Mouse (Mus musculus) limb, embryonic 14.5 days (tissue): Measurements from ENCODE around the gene Aldh1a3. TPM values are rescaled to one million over a fixed set of nuclear protein-coding genes. Genes with fewer than 3 reads are reported as not detected.

Experiments used
- ATAC-seq: fragments of 200-750 bp; cut with Nextera tagmentation; 2 replicates; pipeline ENCODE4 v1.8.0; 2017; ENCODE audit warnings: low read depth, moderate number of reproducible peaks, moderate TSS enrichment; ENCODE audit not compliant: low FRiP score
- DNase-seq: peaks from one replicate; pipeline ENCODE4 v3.0.0-alpha.2; 2015; ENCODE audit warnings: low spot score
- H3K27ac ChIP-seq: fragments of 300-500 bp; sonication (generic); replicated peaks from 2 replicates; pipeline ENCODE4 v1.5.1; 2014; ENCODE audit warnings: low read depth, mild to moderate bottlenecking, low read length, moderate library complexity, mixed read lengths
- H3K27me3 ChIP-seq: fragments of 300-500 bp; sonication (generic); 2 replicates; pipeline ENCODE4 v1.6.1; 2014; ENCODE audit warnings: low read length, mixed read lengths; ENCODE audit not compliant: control insufficient read depth, insufficient read depth
- H3K36me3 ChIP-seq: fragments of 300-500 bp; sonication (generic); 2 replicates; pipeline ENCODE4 v1.6.1; 2014; ENCODE audit warnings: mild to moderate bottlenecking, low read length, moderate library complexity, mixed read lengths; ENCODE audit not compliant: control insufficient read depth, insufficient read depth
- H3K4me1 ChIP-seq: fragments of 300-500 bp; sonication (generic); 2 replicates; pipeline ENCODE4 v1.6.1; 2014; ENCODE audit warnings: antibody characterized with exemption, low read length, mixed read lengths; ENCODE audit not compliant: control insufficient read depth, insufficient read depth
- H3K4me2 ChIP-seq: fragments of 300-500 bp; sonication (generic); replicated peaks from 2 replicates; pipeline ENCODE4 v1.6.1; 2014; ENCODE audit warnings: low read depth, mild to moderate bottlenecking, low read length, moderate library complexity; ENCODE audit not compliant: severe bottlenecking
- H3K4me3 ChIP-seq: fragments of 300-500 bp; sonication (generic); replicated peaks from 2 replicates; pipeline ENCODE4 v1.5.1; 2014; ENCODE audit warnings: low read length
- H3K9ac ChIP-seq: fragments of 300-500 bp; sonication (generic); 2 replicates; pipeline ENCODE4 v1.6.1; 2014; ENCODE audit warnings: mild to moderate bottlenecking, low read depth, low read length, moderate library complexity; ENCODE audit not compliant: severe bottlenecking
- H3K9me3 ChIP-seq: fragments of 300-500 bp; sonication (generic); 2 replicates; pipeline ENCODE4 v1.6.1; 2016; ENCODE audit warnings: low read length; ENCODE audit not compliant: control insufficient read depth
- POLR2A ChIP-seq: fragments of 200-500 bp; IDR thresholded peaks from 2 replicates; pipeline ENCODE4 v1.8.0; 2012; ENCODE audit warnings: inconsistent platforms, mild to moderate bottlenecking, moderate library complexity, borderline replicate concordance; ENCODE audit not compliant: insufficient read depth, insufficient read length; ENCODE audit errors: extremely low read depth
- WGBS: fragments of 180-500 bp; shearing (Covaris S2); extraction: QIAGEN DNeasy Blood & Tissue Kit; methylation state at CpG from one replicate; pipeline ENCODE4 v1.1.7; 2014; 5-methylcytosine and 5-hydroxymethylcytosine counted together
- polyA plus RNA-seq, 2 experiments: library from polyadenylated mRNA; depleted of rRNA in 1 of 2; stranded (reverse) in 1 of 2; unstranded in 1 of 2; fragments of >200 nt; fragmentation: Nextera tagmentation in 1 of 2; extraction: Ambion mirVana in 1 of 2; gene quantifications; 2 replicates each; pipeline versions ENCODE4 v1.2.1 to v1.2.3; 2012 to 2014

The Aldh1a3 gene
- polyA plus RNA-seq, 2 experiments = 8.1 to 10.2 TPM

DNA sequence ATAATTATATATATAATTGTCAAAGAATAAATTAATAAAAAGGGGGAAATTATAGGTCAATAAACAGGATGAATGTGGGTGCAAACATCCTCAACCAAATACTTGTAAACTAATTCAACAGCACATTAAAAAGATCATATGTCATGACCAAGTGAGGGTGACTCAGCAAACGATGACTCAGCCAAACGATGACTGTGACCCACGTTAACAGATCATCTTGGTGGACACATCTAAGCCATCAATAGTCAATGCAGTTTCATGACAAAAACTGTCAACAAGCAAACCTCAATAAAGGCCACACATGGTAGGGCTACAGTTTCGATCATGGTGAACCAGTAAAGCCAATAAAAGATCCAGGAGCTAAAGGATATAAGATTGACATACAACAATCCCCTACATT is 68.3 kb downstream of the Aldh1a3 start:
- Histone ChIP-seq H3K27me3 (no peaks in the 10 kb centered on the region), H3K9ac (no peak overlapping the region), H3K4me1 (no peaks in the 10 kb centered on the region), H3K27ac (no peak overlapping the region), H3K9me3 (peaks cover 2% of the 10 kb centered on the region; the same call in 1 of the 2 replicates), H3K36me3 (no peaks in the 10 kb centered on the region), H3K4me2 (no peak overlapping the region), H3K4me3 (no peak overlapping the region)
- 87% methylated on average over 4 of the region's 4 CpGs for WGBS
- no peak for ATAC-seq
- TF ChIP-seq POLR2A = no peak
- DNase-seq = no peak

DNA sequence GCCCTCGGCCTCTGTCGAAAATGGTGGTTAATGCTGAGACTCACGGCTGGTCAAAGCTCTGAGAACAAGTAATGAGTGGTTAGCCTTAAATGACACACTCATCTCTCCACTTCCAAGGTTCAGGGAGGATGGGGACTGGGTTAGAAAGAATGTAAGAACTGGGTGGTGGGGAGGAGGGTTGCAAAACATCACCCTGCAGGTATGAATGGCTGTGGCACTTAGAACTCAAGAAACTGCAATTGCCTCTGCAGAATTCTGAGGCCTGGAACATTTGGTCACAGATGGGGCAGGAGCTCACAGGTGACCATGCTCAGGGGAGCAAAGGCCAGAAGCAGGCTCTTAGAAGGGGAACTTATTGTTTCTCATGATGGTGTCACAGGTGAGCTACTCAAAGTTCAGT is 68.9 kb downstream of the Aldh1a3 start:
- Histone ChIP-seq H3K4me3 (no peak overlapping the region), H3K9ac (no peak overlapping the region), H3K27ac (no peak overlapping the region), H3K4me2 (no peak overlapping the region), H3K27me3 (no peaks in the 10 kb centered on the region), H3K4me1 (no peaks in the 10 kb centered on the region), H3K36me3 (no peaks in the 10 kb centered on the region), H3K9me3 (peaks cover 2% of the 10 kb centered on the region; the same call in 1 of the 2 replicates)
- DNase-seq = no peak
- ATAC-seq = no peak
- TF ChIP-seq POLR2A = no peak
- 95% methylated on average over 3 of the region's 3 CpGs for WGBS

DNA sequence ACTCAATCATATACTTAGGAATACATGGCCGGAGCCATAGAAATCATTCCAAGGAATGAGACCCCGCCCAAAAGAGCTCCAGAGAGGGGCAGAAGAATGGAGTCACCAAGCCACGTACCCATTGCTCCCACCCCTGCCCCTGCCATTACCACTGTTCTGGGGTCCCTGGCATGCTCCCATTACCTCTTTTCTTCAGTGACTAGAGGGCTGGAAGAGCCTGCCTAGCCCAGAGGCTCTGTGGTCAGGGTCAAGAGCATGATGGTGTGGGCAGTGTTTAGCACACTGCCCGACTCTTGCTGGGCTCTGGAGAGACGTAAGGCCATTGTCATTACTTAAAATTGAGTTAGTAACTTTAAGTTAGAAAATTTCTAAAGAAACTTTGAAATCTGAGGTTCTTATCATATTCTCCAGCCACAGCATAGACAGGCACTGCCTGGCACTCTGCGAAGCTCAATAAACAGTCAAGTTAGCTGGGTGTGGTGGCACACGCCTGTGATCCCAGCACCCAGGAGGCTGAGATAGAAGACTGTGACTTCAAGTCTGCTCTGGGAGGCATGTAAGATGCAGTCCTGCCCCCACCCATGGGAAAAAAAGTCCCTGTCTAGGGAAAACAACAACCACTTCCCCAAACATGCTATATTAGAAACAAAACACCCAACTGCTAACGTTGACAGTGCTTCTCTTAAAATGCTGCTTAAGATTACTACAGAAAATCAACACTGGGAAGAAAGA is 71.4 kb downstream of the Aldh1a3 start:
- no peak for TF ChIP-seq POLR2A
- Histone ChIP-seq H3K9ac (no peak overlapping the region), H3K36me3 (no peaks in the 10 kb centered on the region), H3K9me3 (peaks cover 2% of the 10 kb centered on the region; the same call in 1 of the 2 replicates), H3K27me3 (no peaks in the 10 kb centered on the region), H3K4me3 (no peak overlapping the region), H3K4me2 (no peak overlapping the region), H3K27ac (no peak overlapping the region), H3K4me1 (no peaks in the 10 kb centered on the region)
- ATAC-seq (no peak), DNase-seq (no peak)
- 86% methylated on average over 8 of the region's 8 CpGs for WGBS

DNA sequence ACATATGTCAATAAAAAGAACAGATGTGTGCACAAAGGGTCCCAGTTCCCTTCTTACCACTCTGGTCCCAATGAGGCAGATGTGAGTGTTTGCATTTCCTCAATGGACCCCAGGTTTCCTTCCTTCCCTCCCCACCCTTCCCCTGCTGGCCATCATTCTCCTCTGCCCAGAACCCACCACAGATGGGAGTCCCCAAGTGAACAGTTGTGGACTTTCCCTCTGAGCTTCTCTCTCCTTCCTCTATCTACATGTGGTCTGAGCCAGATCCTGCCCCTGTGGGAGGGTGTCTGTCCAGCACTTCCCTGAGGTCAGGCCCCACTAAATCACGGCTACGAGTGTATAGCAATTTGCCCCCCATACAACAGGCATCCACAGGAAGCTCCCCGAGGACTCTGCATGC is 72.4 kb downstream of the Aldh1a3 start:
- 21% methylated on average over 3 of the region's 3 CpGs for WGBS

DNA sequence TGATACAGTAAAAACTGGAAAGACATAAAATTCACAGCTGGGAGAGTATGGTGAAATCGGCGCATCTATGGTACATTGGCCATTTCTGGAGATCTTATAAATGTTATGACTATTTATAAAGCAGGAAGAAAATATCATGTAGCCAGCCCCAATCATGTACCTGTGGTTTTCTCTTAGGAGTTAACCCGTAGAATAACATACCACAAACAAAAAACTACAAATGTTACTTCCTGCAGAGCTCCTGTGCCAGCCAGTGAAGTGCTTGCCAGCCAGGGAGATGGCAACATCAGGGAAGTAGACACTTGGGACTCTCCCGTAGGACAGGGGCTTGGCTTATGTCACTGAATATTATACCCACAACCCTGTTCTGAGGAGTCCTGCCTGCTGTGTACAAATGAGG is 76.2 kb downstream of the Aldh1a3 start:
- H3K9me3 ChIP-seq = no peaks in the 10 kb centered on the region
- no peak for DNase-seq
- H3K4me2 ChIP-seq = no peak overlapping the region
- no peak overlapping the region for H3K4me3 ChIP-seq
- no peak overlapping the region for H3K9ac ChIP-seq
- no peaks in the 10 kb centered on the region for H3K4me1 ChIP-seq
- no peak for TF ChIP-seq POLR2A
- no peak overlapping the region for H3K27ac ChIP-seq
- ATAC-seq = no peak
- WGBS = 84% methylated on average over 4 of the region's 4 CpGs
- no peaks in the 10 kb centered on the region for H3K27me3 ChIP-seq
- no peaks in the 10 kb centered on the region for H3K36me3 ChIP-seq

More for the DNA sequence above, 72.4 kb downstream of the Aldh1a3 start:
- no peaks in the 10 kb centered on the region for H3K27me3 ChIP-seq
- no peak for ATAC-seq
- H3K9ac ChIP-seq = no peak overlapping the region
- no peak for TF ChIP-seq POLR2A
- no peaks in the 10 kb centered on the region for H3K36me3 ChIP-seq
- DNase-seq = no peak
- no peak overlapping the region for H3K27ac ChIP-seq
- H3K9me3 ChIP-seq = no peaks in the 10 kb centered on the region
- H3K4me3 ChIP-seq = no peak overlapping the region
- no peak overlapping the region for H3K4me2 ChIP-seq
- no peaks in the 10 kb centered on the region for H3K4me1 ChIP-seq
